Mouse (Mus musculus): Measurements from ENCODE around the gene Erc2. TPM values are rescaled to one million over a fixed set of nuclear protein-coding genes. Genes with fewer than 3 reads are reported as not detected.

Erc2 gene
- total RNA-seq, 2 experiments from 2014 or later: 202 to 240 TPM

DNA sequence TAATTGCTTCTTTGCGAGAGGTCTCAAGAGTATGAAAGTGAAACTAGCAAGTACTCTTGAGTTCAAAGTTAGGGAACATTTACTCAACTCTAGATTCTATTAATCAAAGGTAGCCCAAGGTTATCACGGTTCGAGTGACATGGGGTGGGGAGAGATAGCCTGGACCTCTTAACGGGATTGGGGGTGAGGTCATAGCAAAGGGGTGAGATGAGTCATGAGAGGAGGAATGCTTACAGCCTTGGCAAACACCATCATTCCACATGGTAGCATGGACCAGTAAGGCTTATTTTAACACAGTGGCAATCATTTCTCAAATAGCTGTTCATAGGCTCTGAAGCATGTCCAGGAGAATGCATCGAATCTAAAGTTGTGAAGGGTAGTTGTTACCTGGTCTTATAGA, 134.7 kb downstream of the Erc2 start:
- DNase-seq (ENCODE audit: low spot score in 2 of 2): no peak
- intact Hi-C loops (cut with DNase I): no loop called here

- no peak for DNase-seq (ENCODE audit: low spot score in 2 of 2)
Measured at GRCm38 (mm10) chr14:27758230-27758629, 136.0 kb downstream of the Erc2 start.

DNA sequence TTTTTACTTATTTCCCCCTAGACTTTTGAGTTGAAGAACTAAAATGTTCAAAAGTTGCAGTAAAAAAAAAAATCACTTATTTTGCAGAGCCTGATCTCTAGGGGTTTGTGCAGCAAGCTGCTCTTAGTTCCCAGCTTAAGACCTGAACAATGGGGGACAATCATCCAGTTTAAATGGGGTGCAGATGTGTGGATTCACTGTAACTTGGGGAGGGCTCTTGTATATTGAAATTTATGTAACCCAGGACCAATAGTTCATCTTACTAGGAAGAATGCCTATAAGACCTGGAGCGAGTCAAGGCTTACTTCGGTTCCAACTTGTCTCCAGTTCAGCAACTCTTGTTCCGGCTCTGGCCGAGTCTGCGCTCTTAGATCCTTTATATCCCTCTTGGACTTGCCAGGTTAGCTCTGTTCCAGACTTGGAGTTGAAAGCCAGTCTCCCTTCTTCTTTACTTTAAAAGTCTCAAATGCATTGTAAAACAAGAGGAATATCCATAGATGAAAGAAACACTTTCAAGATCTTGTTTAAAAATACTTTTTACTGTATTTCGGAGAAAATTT, 136.9 kb downstream of the Erc2 start:
- intact Hi-C loops (cut with DNase I): no loop called here
- no peak for DNase-seq (ENCODE audit: low spot score in 2 of 2)

More at GRCm38 (mm10) chr14:27758230-27758629, 136.0 kb downstream of the Erc2 start:
- intact Hi-C loops (cut with DNase I): no loop called here

DNA sequence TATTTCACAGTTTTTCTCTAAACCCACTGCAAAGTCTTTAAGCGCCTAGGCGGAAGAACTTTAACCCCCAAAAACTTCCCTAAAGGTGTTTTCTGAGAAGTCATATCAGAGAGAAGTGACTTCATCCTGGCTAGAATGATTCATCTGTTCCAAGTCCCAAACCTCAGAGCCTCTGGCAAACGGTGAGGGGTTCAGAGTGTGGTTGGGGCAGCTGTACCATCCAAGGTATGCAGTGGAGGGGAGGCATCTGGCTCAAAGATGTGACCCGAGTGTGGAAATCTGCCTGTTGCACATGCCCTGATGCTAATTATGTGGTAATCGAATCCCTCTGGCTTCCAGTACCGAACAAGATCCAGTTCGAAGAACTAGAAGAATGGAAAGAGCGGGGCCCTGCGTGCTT, 137.8 kb downstream of the Erc2 start:
- no peak for DNase-seq (ENCODE audit: low spot score in 2 of 2)
- intact Hi-C loops (cut with DNase I): no loop called here

DNA sequence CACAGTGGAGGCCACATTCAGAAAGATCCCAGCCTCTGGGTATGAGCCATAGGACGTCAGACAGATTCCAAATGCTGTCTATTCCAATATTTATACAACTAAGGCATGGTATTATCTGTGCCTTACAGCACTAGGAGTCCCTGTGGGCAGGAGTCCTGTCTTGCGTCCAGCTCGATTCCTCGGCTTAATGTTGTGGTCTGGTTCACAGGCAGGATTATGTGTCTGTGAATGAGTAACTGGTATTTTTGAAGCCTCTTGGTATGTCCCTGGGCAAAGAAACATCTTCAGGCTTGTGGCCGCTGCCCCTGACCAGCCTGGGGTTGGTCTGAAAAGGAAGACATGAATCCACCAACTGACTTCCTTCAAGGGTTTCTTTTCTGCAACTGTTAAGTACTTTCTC, 153.1 kb downstream of the Erc2 start:
- DNase-seq (ENCODE audit: low spot score in 2 of 2): no peak
- intact Hi-C loops (cut with DNase I): no loop called here

DNA sequence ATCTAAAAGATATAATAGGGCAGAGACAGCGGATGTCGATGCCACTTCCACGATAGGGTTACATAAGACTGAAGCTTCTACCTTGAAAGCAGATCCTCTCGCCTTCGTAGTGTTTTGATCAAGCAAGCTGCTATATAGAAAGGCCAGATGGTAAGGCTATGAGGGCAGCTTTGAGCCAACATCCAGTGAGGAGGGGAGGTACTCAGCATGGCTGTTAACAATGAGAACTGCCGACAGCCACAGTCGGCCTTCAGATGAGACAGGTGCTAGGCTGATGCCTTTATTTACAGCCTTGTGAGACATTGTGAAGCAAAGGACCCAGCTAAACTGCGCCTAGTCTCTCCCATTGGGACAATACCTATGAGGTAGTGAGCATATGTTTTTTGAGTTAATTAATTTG, 156.3 kb downstream of the Erc2 start:
- intact Hi-C loops (cut with DNase I): no loop called here
- no peak for DNase-seq (ENCODE audit: low spot score in 2 of 2)

GRCm38 (mm10) chr14:27778982-27779701, 156.9 kb downstream of the Erc2 start:
- intact Hi-C loops (cut with DNase I): no loop called here
- no peak for DNase-seq (ENCODE audit: low spot score in 2 of 2)

GRCm38 (mm10) chr14:27781221-27781620, 159.0 kb downstream of the Erc2 start:
- no peak for DNase-seq (ENCODE audit: low spot score in 2 of 2)
- intact Hi-C loops (cut with DNase I): no loop called here

DNA sequence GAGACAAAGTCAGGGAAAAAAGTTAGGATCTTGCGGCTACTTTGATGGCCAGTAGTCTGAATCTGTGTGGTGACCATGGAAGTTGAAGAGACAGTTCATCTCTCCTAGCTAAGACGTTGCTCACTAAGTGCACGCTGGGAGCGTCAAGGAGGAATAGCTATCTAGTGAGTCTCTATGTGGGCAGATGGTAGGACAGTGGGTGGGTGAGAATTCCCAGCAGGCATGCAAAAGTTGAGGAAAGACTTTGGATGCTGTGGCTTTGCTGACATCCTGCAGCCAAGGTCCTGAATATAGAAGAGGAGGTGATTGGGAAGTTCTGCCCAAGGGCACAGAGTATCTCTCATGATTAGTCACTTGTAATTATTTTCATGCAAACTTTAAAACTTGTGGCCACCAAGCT, 162.6 kb downstream of the Erc2 start:
- DNase-seq (ENCODE audit: low spot score in 2 of 2): no peak
- intact Hi-C loops (cut with DNase I): no loop called here

- intact Hi-C loops (cut with DNase I): no loop called here
- no peak for DNase-seq (ENCODE audit: low spot score in 2 of 2)
Measured at GRCm38 (mm10) chr14:27785562-27785961, 163.3 kb downstream of the Erc2 start.

GRCm38 (mm10) chr14:27789066-27789898, 167.1 kb downstream of the Erc2 start:
- intact Hi-C loops (cut with DNase I): no loop called here
- DNase-seq (ENCODE audit: low spot score in 2 of 2): no peak

GRCm38 (mm10) chr14:27798184-27798934, 176.1 kb downstream of the Erc2 start:
- peak; percentile 47 to 65 for DNase-seq (ENCODE audit: low spot score in 2 of 2)
- intact Hi-C loops (cut with DNase I): no loop called here

DNA sequence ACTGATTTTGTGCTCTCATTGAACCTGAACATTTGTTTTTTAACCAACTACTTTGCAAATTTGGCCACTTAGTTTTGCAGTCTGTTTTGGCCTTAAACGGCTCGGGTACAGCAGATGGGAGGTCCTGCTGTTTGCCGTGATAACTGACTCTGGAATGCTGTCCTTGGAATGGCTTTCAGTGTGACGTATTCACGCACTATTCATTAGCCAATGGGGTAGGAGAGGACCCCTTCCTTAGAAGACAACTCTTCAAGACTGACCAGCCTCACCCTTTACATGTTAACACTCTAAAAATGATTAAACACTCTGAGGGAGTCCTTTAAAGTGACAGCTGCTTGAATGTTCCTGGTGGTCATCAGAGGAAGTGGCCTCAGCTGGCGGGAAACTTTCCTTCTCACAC, 178.5 kb downstream of the Erc2 start:
- no peak for DNase-seq (ENCODE audit: low spot score in 2 of 2)
- intact Hi-C loops (cut with DNase I): loop anchor here (10.0 kb wide), 1 partner anchor 284 kb away; no protein-coding TSS in a partner anchor

DNA sequence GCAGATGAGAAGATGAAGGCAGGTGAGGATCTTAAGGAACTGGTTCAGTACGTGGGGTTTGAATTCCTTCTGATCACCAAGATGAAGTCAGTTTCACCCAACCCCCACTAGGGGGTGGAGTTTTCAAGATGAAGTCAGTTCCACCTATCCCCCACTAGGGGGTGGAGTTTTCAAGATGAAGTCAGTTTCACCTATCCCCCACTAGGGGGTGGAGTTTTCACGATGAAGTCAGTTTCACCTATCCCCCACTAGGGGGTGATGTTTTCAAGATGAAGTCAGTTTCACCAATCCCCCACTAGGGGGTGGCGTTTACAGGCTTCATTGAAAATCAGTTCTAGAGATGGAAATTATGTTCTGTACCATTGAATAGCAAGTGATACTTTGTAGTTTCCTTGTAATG, 181.7 kb downstream of the Erc2 start:
- intact Hi-C loops (cut with DNase I): loop anchor here (10.0 kb wide), 1 partner anchor 281 kb away; no protein-coding TSS in a partner anchor

GRCm38 (mm10) chr14:27805064-27805463, 182.8 kb downstream of the Erc2 start:
- intact Hi-C loops (cut with DNase I): loop anchor here (5.0 to 10.0 kb wide), 2 partner anchors 280 to 1287 kb away; no protein-coding TSS in a partner anchor
- DNase-seq (ENCODE audit: low spot score in 2 of 2): no peak

More for the DNA sequence above, 181.7 kb downstream of the Erc2 start:
- no peak for DNase-seq (ENCODE audit: low spot score in 2 of 2)

DNA sequence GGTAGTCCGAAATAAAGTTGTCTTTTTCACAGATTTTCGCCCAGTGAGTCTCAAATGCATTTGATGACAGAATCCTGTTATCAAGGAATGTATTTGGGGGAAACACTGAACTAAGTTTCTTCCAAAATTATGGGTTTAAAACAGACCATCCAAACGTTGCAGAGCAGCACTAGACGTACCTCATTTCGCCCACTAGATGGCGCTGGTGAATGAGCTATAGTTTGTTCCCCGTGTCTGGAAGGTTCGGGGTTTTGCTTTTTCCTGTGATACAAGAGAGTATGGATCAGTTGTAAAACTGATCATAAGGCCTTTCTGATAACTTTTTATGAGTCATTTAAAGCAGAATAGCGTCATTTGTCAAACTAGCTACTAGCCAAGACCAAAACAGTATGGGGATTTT, 185.9 kb downstream of the Erc2 start:
- DNase-seq (ENCODE audit: low spot score in 2 of 2): peak in 1 of 2 experiments; percentile 55
- intact Hi-C loops (cut with DNase I): loop anchor here (5.0 to 10.0 kb wide), 2 partner anchors 277 to 1284 kb away; no protein-coding TSS in a partner anchor

GRCm38 (mm10) chr14:27808523-27809114, 186.4 kb downstream of the Erc2 start:
- intact Hi-C loops (cut with DNase I): loop anchor here (1.0 to 10.0 kb wide), 3 partner anchors 276 to 1284 kb away; no protein-coding TSS in a partner anchor
- no peak for DNase-seq (ENCODE audit: low spot score in 2 of 2)

- intact Hi-C loops (cut with DNase I): no loop called here
- peak in 1 of 2 experiments; percentile 55 for DNase-seq (ENCODE audit: low spot score in 2 of 2)
Measured at GRCm38 (mm10) chr14:27810790-27811189, 188.6 kb downstream of the Erc2 start.

DNA sequence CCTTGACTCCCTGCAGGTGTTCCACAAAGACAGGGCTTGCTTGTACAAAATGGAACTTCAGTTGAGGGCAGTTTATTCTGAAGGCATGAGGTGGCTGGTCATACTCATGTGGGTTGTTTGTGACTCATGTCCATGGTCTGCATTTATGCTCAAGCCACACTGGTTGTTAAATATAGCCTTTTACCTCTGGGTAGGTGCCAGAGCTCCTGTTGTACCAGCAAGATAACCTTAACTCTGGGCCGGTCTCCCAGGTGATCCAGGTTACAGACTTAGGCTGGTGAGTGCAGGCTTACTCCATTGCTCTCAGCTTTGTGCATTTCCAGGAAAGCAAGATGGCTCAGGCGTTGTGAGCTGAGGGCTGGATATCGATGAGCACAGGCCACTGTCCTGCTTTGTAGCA, 189.4 kb downstream of the Erc2 start:
- intact Hi-C loops (cut with DNase I): no loop called here
- DNase-seq (ENCODE audit: low spot score in 2 of 2): no peak

Measured in left cerebral cortex, postnatal 36 days (tissue).